Mouse (Mus musculus) kidney, postnatal 0 days (tissue): ENCODE results near the gene Sept9. TPM values are rescaled to one million over a fixed set of nuclear protein-coding genes. Genes with fewer than 3 reads are reported as not detected.

ENCODE experiments used
- ATAC-seq: fragments of 200-750 bp; cut with Nextera tagmentation; replicated peaks from 2 replicates; pipeline ENCODE4 v1.8.0; 2017; ENCODE audit warnings: low read depth, moderate number of reproducible peaks, moderate TSS enrichment, moderate library complexity; ENCODE audit not compliant: low FRiP score
- DNase-seq: peaks from one replicate; pipeline ENCODE4 v3.0.0-alpha.2; 2016; ENCODE audit warnings: low spot score
- H3K27ac ChIP-seq: fragments of 300-500 bp; sonication (generic); 2 replicates; pipeline ENCODE4 v1.5.1; 2014; ENCODE audit warnings: mild to moderate bottlenecking
- H3K27me3 ChIP-seq: fragments of 300-500 bp; sonication (generic); 2 replicates; pipeline ENCODE4 v1.6.1; 2014; ENCODE audit warnings: low read length, mixed read lengths; ENCODE audit not compliant: insufficient read depth
- H3K36me3 ChIP-seq: fragments of 300-500 bp; sonication (generic); 2 replicates; pipeline ENCODE4 v1.6.1; 2014; ENCODE audit warnings: low read length, mixed read lengths; ENCODE audit not compliant: insufficient read depth
- H3K4me1 ChIP-seq: fragments of 300-500 bp; sonication (generic); replicated peaks from 2 replicates; pipeline ENCODE4 v1.6.1; 2014; ENCODE audit warnings: antibody characterized with exemption, low read length, mixed read lengths; ENCODE audit not compliant: insufficient read depth
- H3K4me2 ChIP-seq: fragments of 300-500 bp; sonication (generic); 2 replicates; pipeline ENCODE4 v1.6.1; 2014; ENCODE audit warnings: mild to moderate bottlenecking, low read length, moderate library complexity, mixed read lengths
- H3K4me3 ChIP-seq: fragments of 300-500 bp; sonication (generic); replicated peaks from 2 replicates; pipeline ENCODE4 v1.5.1; 2014; ENCODE audit warnings: low read depth, low read length
- H3K9ac ChIP-seq: fragments of 300-500 bp; sonication (generic); 2 replicates; pipeline ENCODE4 v1.6.1; 2014; ENCODE audit warnings: low read depth, low read length
- H3K9me3 ChIP-seq: fragments of 300-500 bp; sonication (generic); replicated peaks from 2 replicates; pipeline ENCODE4 v1.6.1; 2016; ENCODE audit warnings: low read length, inconsistent platforms, mixed read lengths
- CTCF ChIP-seq: IDR thresholded peaks from 2 replicates; pipeline ENCODE4 v1.5.1; 2016; ENCODE audit warnings: antibody characterized with exemption, low read depth, mild to moderate bottlenecking, moderate library complexity
- WGBS: fragments of 180-500 bp; shearing (Covaris S2); extraction: QIAGEN DNeasy Blood & Tissue Kit; methylation state at CpG from one replicate; pipeline ENCODE4 v1.1.7; 2014; 5-methylcytosine and 5-hydroxymethylcytosine counted together
- polyA plus RNA-seq: library from polyadenylated mRNA; unstranded; fragments of >200 nt; fragmentation: Nextera tagmentation; extraction: Ambion mirVana; gene quantifications from 2 replicates; pipeline ENCODE4 v1.2.1, GENCODE M21; 2015

Sept9 gene
- polyA plus RNA-seq, 1 experiment from 2014 or later = 71.2 TPM

DNA sequence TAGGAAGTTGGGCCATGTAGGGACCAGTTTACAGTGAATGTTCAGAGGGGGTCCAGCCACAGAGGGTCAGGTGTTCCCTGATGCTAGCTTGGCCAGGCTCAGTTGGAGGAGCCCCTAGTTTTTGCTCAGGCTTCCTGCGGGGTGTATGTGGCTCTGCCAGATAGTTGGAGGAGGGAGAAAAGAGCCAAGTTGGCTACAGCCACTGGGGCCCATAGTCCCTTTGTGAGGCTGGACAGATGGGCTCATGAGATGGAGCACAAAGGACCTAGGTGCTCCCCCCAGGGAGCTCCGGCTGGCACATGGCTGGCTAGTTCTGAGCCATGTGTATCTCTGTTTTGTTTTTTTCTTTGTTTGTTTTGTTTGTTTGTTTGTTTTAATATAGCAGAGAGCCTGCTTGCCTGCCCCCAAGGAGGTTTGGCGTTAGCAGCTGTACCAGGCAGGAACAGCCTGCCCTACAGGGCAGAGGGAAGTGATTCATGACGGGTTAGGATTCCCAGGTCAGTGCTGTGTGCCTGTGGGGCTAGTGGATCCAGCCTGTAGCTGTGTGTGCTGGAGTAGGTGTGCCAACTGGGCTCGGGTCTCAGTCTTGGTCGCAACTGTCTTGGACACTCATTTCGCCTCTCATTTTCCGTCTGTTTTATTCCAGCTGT is 69.7 kb downstream of the Sept9 start:
- H3K27me3 ChIP-seq = no peaks in the 10 kb centered on the region

DNA sequence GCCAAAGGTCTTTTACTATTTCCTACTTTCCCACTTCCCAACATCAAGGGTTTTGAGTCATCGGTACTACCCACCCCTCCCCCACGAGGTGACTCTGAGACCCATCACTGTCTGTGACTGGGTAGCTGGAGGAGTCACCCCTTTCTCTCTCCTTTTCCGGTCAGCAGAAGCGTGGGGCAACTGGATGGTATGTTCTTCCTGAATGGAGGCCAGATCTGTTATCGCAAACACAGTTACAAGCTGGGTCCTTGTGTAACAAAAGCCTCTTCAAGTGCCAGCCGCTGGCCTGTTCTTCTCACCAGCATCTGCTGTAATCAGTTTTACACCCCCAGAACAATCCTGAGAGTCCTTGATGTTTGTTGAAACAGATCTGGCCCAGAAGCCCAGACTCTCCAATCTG is 70.5 kb downstream of the Sept9 start:
- 24% methylated on average over 6 of the region's 6 CpGs for WGBS
- ATAC-seq = no peak
- Histone ChIP-seq H3K4me3 (no peak overlapping the region), H3K9me3 (no peaks in the 10 kb centered on the region), H3K36me3 (no peaks in the 10 kb centered on the region), H3K27ac (no peak overlapping the region), H3K4me2 (no peak overlapping the region), H3K27me3 (no peaks in the 10 kb centered on the region), H3K4me1 (peaks cover 46% of the 10 kb centered on the region), H3K9ac (no peak overlapping the region)
- DNase-seq = no peak
- no peak for TF ChIP-seq CTCF

More for the DNA sequence above, 69.7 kb downstream of the Sept9 start:
- no peak for TF ChIP-seq CTCF
- Histone ChIP-seq H3K36me3 (no peaks in the 10 kb centered on the region), H3K4me2 (peak overlapping the region; percentile 93; the same call in 1 of the 2 replicates), H3K27ac (0 out of 2 replicates have a peak overlapping the region, but pooled peaks have one; percentile 19), H3K9ac (peak overlapping the region; percentile 3; the same call in 1 of the 2 replicates), H3K9me3 (no peaks in the 10 kb centered on the region), H3K4me3 (no peak overlapping the region), H3K4me1 (peaks cover 46% of the 10 kb centered on the region)
- ATAC-seq = no peak
- DNase-seq = no peak
- 34% methylated on average over 8 of the region's 8 CpGs for WGBS

DNA sequence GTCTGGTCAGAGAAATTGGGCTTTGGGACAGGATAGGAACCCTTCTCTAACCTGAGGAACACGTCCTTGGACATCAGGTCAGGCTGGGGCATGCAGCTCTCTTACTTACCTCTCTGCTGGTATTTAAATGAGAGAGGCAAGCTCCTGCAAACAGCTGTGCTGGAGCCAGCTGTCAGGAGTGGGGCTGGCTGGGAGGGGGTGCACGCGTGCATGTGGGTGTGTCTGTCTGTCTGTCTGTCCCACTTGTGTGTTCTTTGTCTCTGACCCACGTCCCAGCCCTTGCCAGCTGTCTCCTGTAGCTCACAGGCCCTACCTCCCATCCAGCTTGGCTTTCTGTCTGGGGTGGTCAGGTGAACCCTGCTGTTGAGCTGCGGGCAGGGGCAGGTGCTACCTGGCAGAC is 75.5 kb downstream of the Sept9 start:
- Histone ChIP-seq H3K36me3 (no peaks in the 10 kb centered on the region), H3K4me2 (no peak overlapping the region), H3K4me1 (peaks cover 44% of the 10 kb centered on the region), H3K4me3 (no peak overlapping the region), H3K9ac (0 out of 2 replicates have a peak overlapping the region, but pooled peaks have one; percentile 1), H3K27ac (peak overlapping the region; percentile 77; the same call in 1 of the 2 replicates), H3K9me3 (no peaks in the 10 kb centered on the region), H3K27me3 (no peaks in the 10 kb centered on the region)
- no peak for TF ChIP-seq CTCF
- DNase-seq (no peak), ATAC-seq (no peak)
- 55% methylated on average over 5 of the region's 5 CpGs for WGBS

DNA sequence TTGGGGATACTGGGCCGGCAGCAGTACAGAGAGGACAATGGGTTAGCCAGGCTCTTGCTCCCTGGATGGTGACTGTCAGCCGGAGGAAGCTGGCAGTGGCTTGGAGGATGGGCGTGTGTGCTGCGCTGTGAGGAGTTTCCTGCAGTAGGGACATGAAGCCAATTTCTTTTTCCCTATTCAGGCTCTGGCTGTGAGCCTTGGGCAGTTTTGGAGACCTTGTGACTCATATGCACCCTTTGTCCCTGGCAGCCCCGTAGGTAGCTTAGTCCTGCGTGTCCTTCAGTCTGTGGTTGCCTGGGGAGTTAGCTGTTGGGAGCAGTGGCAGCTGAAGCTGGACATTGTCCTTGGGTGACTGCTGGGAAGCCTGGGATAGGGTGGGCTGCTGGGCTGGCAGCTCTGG is 76.5 kb downstream of the Sept9 start:
- Histone ChIP-seq H3K27ac (peak overlapping the region; percentile 77), H3K4me2 (no peak overlapping the region), H3K4me3 (no peak overlapping the region), H3K9ac (0 out of 2 replicates have a peak overlapping the region, but pooled peaks have one; percentile 18), H3K36me3 (no peaks in the 10 kb centered on the region), H3K4me1 (peaks cover 52% of the 10 kb centered on the region), H3K9me3 (no peaks in the 10 kb centered on the region), H3K27me3 (no peaks in the 10 kb centered on the region)
- ATAC-seq = no peak; the same call in 1 of the 2 replicates
- WGBS = 42% methylated on average over 6 of the region's 6 CpGs
- DNase-seq = peak; percentile 65
- no peak for TF ChIP-seq CTCF

DNA sequence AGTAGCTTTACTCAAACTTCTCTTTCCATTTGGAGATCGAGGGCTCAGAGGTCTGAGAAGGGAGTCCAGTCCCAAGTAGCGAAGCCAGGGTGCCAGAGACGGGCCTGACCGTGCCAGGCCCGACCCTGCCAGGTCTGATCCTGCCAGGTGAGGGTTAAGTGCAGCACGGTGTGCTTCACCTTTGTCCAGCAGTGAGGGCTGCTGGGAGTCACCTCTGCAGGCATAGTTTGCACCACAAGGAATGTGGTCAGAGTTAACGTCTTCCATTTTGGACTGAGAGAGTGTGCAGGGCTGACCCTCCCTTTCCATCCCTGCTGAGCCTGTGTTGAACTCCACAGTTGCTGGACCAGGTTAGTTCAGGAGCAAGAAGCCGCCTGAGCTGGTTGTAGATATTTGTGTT is 77.5 kb downstream of the Sept9 start:
- Histone ChIP-seq H3K4me1 (peaks cover 56% of the 10 kb centered on the region), H3K9me3 (no peaks in the 10 kb centered on the region), H3K9ac (no peak overlapping the region), H3K4me3 (no peak overlapping the region), H3K36me3 (no peaks in the 10 kb centered on the region), H3K27me3 (no peaks in the 10 kb centered on the region), H3K27ac (peak overlapping the region; percentile 39), H3K4me2 (no peak overlapping the region)
- DNase-seq = no peak
- no peak for ATAC-seq
- 58% methylated on average over 8 of the region's 8 CpGs for WGBS
- TF ChIP-seq CTCF = no peak

DNA sequence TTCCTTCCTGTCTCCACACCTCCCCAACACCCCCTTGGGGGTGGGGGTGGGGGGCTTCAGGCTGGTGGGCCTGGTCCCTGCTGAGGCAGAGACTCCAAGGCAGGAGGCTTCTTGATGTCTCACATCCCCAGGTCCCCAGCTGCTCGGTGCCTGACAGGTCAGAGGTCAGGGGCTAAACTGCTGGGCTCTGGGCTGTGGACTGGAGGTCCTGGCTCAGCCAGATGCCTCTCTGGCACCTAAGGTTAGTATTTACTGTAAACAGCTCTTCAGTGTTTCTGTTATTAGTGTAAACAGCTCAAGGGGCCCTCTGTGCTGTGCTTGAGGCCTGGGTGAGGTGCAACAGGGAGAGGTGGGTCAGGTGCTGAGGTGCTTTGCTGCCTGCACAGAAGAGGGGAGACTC is 78.7 kb downstream of the Sept9 start:
- Histone ChIP-seq H3K9me3 (no peaks in the 10 kb centered on the region), H3K4me3 (no peak overlapping the region), H3K4me1 (peaks cover 66% of the 10 kb centered on the region), H3K36me3 (no peaks in the 10 kb centered on the region), H3K9ac (no peak overlapping the region), H3K27me3 (no peaks in the 10 kb centered on the region), H3K27ac (peak overlapping the region; percentile 43), H3K4me2 (no peak overlapping the region)
- no peak; the same call in 1 of the 2 replicates for ATAC-seq
- 14% methylated on average over 1 of the region's 1 CpGs for WGBS
- DNase-seq = no peak
- no peak for TF ChIP-seq CTCF
